Mouse (Mus musculus): ENCODE measurements around the gene Snx10. TPM values are rescaled to one million over a fixed set of nuclear protein-coding genes. Genes with fewer than 3 reads are reported as not detected.
A peak's percentile ranks its signal among the peaks of the same experiment; 100 is the strongest.

Snx10 gene
- polyA plus RNA-seq, 1 experiment from 2014 or later: 14.1 TPM

GRCm38 (mm10) chr6:51524321-51524931, 725 bp downstream of the Snx10 start:
- WGBS: under 1% methylated on average over 21 of the region's 21 CpGs
- peak overlapping the region; percentile 97 for H3K4me2 ChIP-seq (ENCODE audit: low read depth, low read length)
- no peaks in the 10 kb centered on the region for H3K9me3 ChIP-seq (ENCODE audit: control insufficient read depth, low read length)
- ATAC-seq (ENCODE audit: low read depth): peak; percentile 58; the same call in 1 of the 2 replicates
- peak overlapping the region; percentile 68 for H3K9ac ChIP-seq (ENCODE audit: low read length)
- H3K27ac ChIP-seq (ENCODE audit: low read length): no peak overlapping the region
- peak overlapping the region; percentile 72 for H3K4me3 ChIP-seq (ENCODE audit: low read length)
- no peaks in the 10 kb centered on the region for H3K36me3 ChIP-seq (ENCODE audit: control insufficient read depth, insufficient read depth, low read length)
- H3K4me1 ChIP-seq (replicated peaks; ENCODE audit: control insufficient read depth, insufficient read depth, low read length): no peaks in the 10 kb centered on the region
- no peaks in the 10 kb centered on the region for H3K27me3 ChIP-seq (ENCODE audit: control insufficient read depth, insufficient read depth, low read depth, low read length)

GRCm38 (mm10) chr6:51525001-51525400, 1.3 kb downstream of the Snx10 start:
- ATAC-seq (ENCODE audit: low read depth): no peak
- Histone ChIP-seq H3K9ac (ENCODE audit: low read length) (no peak overlapping the region), H3K27ac (ENCODE audit: low read length) (no peak overlapping the region)

GRCm38 (mm10) chr6:51529457-51529856, 5.8 kb downstream of the Snx10 start:
- H3K4me2 ChIP-seq (ENCODE audit: low read depth, low read length): no peak overlapping the region
- H3K27me3 ChIP-seq (ENCODE audit: control insufficient read depth, insufficient read depth, low read depth, low read length): no peaks in the 10 kb centered on the region
- no peaks in the 10 kb centered on the region for H3K9me3 ChIP-seq (ENCODE audit: control insufficient read depth, low read length)
- WGBS: 76% methylated on average over 7 of the region's 7 CpGs
- H3K4me1 ChIP-seq (replicated peaks; ENCODE audit: control insufficient read depth, insufficient read depth, low read length): no peaks in the 10 kb centered on the region
- no peak for ATAC-seq (ENCODE audit: low read depth)
- no peak overlapping the region for H3K4me3 ChIP-seq (ENCODE audit: low read length)
- no peak overlapping the region for H3K9ac ChIP-seq (ENCODE audit: low read length)
- H3K27ac ChIP-seq (ENCODE audit: low read length): no peak overlapping the region
- H3K36me3 ChIP-seq (ENCODE audit: control insufficient read depth, insufficient read depth, low read length): no peaks in the 10 kb centered on the region

More at GRCm38 (mm10) chr6:51525001-51525400, 1.3 kb downstream of the Snx10 start:
- peak overlapping the region; percentile 97 for H3K4me2 ChIP-seq (ENCODE audit: low read depth, low read length)
- H3K27me3 ChIP-seq (ENCODE audit: control insufficient read depth, insufficient read depth, low read depth, low read length): no peaks in the 10 kb centered on the region
- H3K36me3 ChIP-seq (ENCODE audit: control insufficient read depth, insufficient read depth, low read length): no peaks in the 10 kb centered on the region
- 34% methylated on average over 5 of the region's 5 CpGs for WGBS
- no peaks in the 10 kb centered on the region for H3K9me3 ChIP-seq (ENCODE audit: control insufficient read depth, low read length)
- peak overlapping the region; percentile 72 for H3K4me3 ChIP-seq (ENCODE audit: low read length)
- H3K4me1 ChIP-seq (replicated peaks; ENCODE audit: control insufficient read depth, insufficient read depth, low read length): no peaks in the 10 kb centered on the region

GRCm38 (mm10) chr6:51533467-51534200, 9.9 kb downstream of the Snx10 start:
- 83% methylated on average over 6 of the region's 6 CpGs for WGBS
- Histone ChIP-seq H3K36me3 (ENCODE audit: control insufficient read depth, insufficient read depth, low read length) (no peaks in the 10 kb centered on the region), H3K4me2 (ENCODE audit: low read depth, low read length) (no peak overlapping the region), H3K27me3 (ENCODE audit: control insufficient read depth, insufficient read depth, low read depth, low read length) (no peaks in the 10 kb centered on the region), H3K4me3 (ENCODE audit: low read length) (no peak overlapping the region), H3K4me1 (replicated peaks; ENCODE audit: control insufficient read depth, insufficient read depth, low read length) (no peaks in the 10 kb centered on the region), H3K9me3 (ENCODE audit: control insufficient read depth, low read length) (no peaks in the 10 kb centered on the region), H3K9ac (ENCODE audit: low read length) (no peak overlapping the region), H3K27ac (ENCODE audit: low read length) (no peak overlapping the region)
- ATAC-seq (ENCODE audit: low read depth): no peak

- Histone ChIP-seq H3K4me2 (ENCODE audit: low read depth, low read length) (no peak overlapping the region), H3K4me1 (replicated peaks; ENCODE audit: control insufficient read depth, insufficient read depth, low read length) (no peaks in the 10 kb centered on the region), H3K27me3 (ENCODE audit: control insufficient read depth, insufficient read depth, low read depth, low read length) (no peaks in the 10 kb centered on the region), H3K9me3 (ENCODE audit: control insufficient read depth, low read length) (no peaks in the 10 kb centered on the region), H3K4me3 (ENCODE audit: low read length) (no peak overlapping the region), H3K36me3 (ENCODE audit: control insufficient read depth, insufficient read depth, low read length) (no peaks in the 10 kb centered on the region), H3K27ac (ENCODE audit: low read length) (no peak overlapping the region), H3K9ac (ENCODE audit: low read length) (no peak overlapping the region)
- no peak for ATAC-seq (ENCODE audit: low read depth)
- WGBS: 82% methylated on average over 10 of the region's 10 CpGs
These were observed 11.9 kb downstream of the Snx10 start for GRCm38 (mm10) chr6:51535571-51535970.

- H3K9ac ChIP-seq (ENCODE audit: low read length): no peak overlapping the region
These were observed 16.8 kb downstream of the Snx10 start for GRCm38 (mm10) chr6:51540525-51540924.

GRCm38 (mm10) chr6:51541422-51541821, 17.7 kb downstream of the Snx10 start:
- H3K4me1 ChIP-seq (replicated peaks; ENCODE audit: control insufficient read depth, insufficient read depth, low read length): no peaks in the 10 kb centered on the region
- no peak for ATAC-seq (ENCODE audit: low read depth)
- H3K9ac ChIP-seq (ENCODE audit: low read length): no peak overlapping the region
- H3K27me3 ChIP-seq (ENCODE audit: control insufficient read depth, insufficient read depth, low read depth, low read length): no peaks in the 10 kb centered on the region
- no peaks in the 10 kb centered on the region for H3K36me3 ChIP-seq (ENCODE audit: control insufficient read depth, insufficient read depth, low read length)
- 46% methylated on average over 7 of the region's 7 CpGs for WGBS
- H3K9me3 ChIP-seq (ENCODE audit: control insufficient read depth, low read length): no peaks in the 10 kb centered on the region
- no peak overlapping the region for H3K4me3 ChIP-seq (ENCODE audit: low read length)
- H3K4me2 ChIP-seq (ENCODE audit: low read depth, low read length): no peak overlapping the region
- H3K27ac ChIP-seq (ENCODE audit: low read length): no peak overlapping the region

More at GRCm38 (mm10) chr6:51540525-51540924, 16.8 kb downstream of the Snx10 start:
- Histone ChIP-seq H3K4me3 (ENCODE audit: low read length) (no peak overlapping the region), H3K4me1 (replicated peaks; ENCODE audit: control insufficient read depth, insufficient read depth, low read length) (no peaks in the 10 kb centered on the region), H3K9me3 (ENCODE audit: control insufficient read depth, low read length) (no peaks in the 10 kb centered on the region), H3K36me3 (ENCODE audit: control insufficient read depth, insufficient read depth, low read length) (no peaks in the 10 kb centered on the region), H3K27me3 (ENCODE audit: control insufficient read depth, insufficient read depth, low read depth, low read length) (no peaks in the 10 kb centered on the region), H3K27ac (ENCODE audit: low read length) (no peak overlapping the region), H3K4me2 (ENCODE audit: low read depth, low read length) (no peak overlapping the region)
- ATAC-seq (ENCODE audit: low read depth): no peak
- WGBS: 79% methylated on average over 6 of the region's 6 CpGs

GRCm38 (mm10) chr6:51542147-51542546, 18.4 kb downstream of the Snx10 start:
- no peaks in the 10 kb centered on the region for H3K27me3 ChIP-seq (ENCODE audit: control insufficient read depth, insufficient read depth, low read depth, low read length)
- H3K4me2 ChIP-seq (ENCODE audit: low read depth, low read length): no peak overlapping the region
- H3K4me3 ChIP-seq (ENCODE audit: low read length): no peak overlapping the region
- no peaks in the 10 kb centered on the region for H3K9me3 ChIP-seq (ENCODE audit: control insufficient read depth, low read length)
- no peak overlapping the region for H3K9ac ChIP-seq (ENCODE audit: low read length)
- H3K36me3 ChIP-seq (ENCODE audit: control insufficient read depth, insufficient read depth, low read length): no peaks in the 10 kb centered on the region
- no peak overlapping the region for H3K27ac ChIP-seq (ENCODE audit: low read length)
- no peaks in the 10 kb centered on the region for H3K4me1 ChIP-seq (replicated peaks; ENCODE audit: control insufficient read depth, insufficient read depth, low read length)
- no peak for ATAC-seq (ENCODE audit: low read depth)
- 79% methylated on average over 4 of the region's 4 CpGs for WGBS

GRCm38 (mm10) chr6:51543639-51544117, 20.0 kb downstream of the Snx10 start:
- no peaks in the 10 kb centered on the region for H3K27me3 ChIP-seq (ENCODE audit: control insufficient read depth, insufficient read depth, low read depth, low read length)
- no peaks in the 10 kb centered on the region for H3K36me3 ChIP-seq (ENCODE audit: control insufficient read depth, insufficient read depth, low read length)
- whole genome bisulfite sequencing: 81% methylated on average over 6 of the region's 6 CpGs

More at GRCm38 (mm10) chr6:51543639-51544117, 20.0 kb downstream of the Snx10 start:
- Histone ChIP-seq H3K9me3 (ENCODE audit: control insufficient read depth, low read length) (no peaks in the 10 kb centered on the region), H3K27ac (ENCODE audit: low read length) (no peak overlapping the region), H3K4me1 (replicated peaks; ENCODE audit: control insufficient read depth, insufficient read depth, low read length) (no peaks in the 10 kb centered on the region), H3K9ac (ENCODE audit: low read length) (no peak overlapping the region), H3K4me2 (ENCODE audit: low read depth, low read length) (no peak overlapping the region), H3K4me3 (ENCODE audit: low read length) (no peak overlapping the region)
- ATAC-seq (ENCODE audit: low read depth): no peak
